Mouse (Mus musculus): ENCODE measurements at regions not wholly inside any gene's neighbourhood (a gene's known extent, or its start where the extent isn't known, plus 50 kb on each side); places are given as distances from the start of the nearest gene placed in this dataset.

GRCm38 (mm10) chr9:61042063-61042462, 247.7 kb downstream of the Uaca start:
- no peak overlapping the region for H3K27ac ChIP-seq (ENCODE audit: low read length)
- no peaks in the 10 kb centered on the region for H3K27me3 ChIP-seq (ENCODE audit: control insufficient read depth, insufficient read depth, low read length)
- no peak overlapping the region for H3K9ac ChIP-seq (replicated peaks; ENCODE audit: low read depth, low read length)
- ATAC-seq (ENCODE audit: insufficient number of reproducible peaks, insufficient read depth, low FRiP score, low read depth) = no peak
- no peaks in the 10 kb centered on the region for H3K9me3 ChIP-seq (ENCODE audit: control insufficient read depth, low read depth, low read length)
- no peak overlapping the region for H3K4me3 ChIP-seq (ENCODE audit: low read depth, low read length)
- H3K4me2 ChIP-seq (replicated peaks; ENCODE audit: low read depth, low read length) = no peak overlapping the region
- no peaks in the 10 kb centered on the region for H3K36me3 ChIP-seq (ENCODE audit: control insufficient read depth, insufficient read depth, low read length)
- WGBS = 52% methylated on average over 2 of the region's 2 CpGs
- H3K4me1 ChIP-seq (ENCODE audit: control insufficient read depth, insufficient read depth, low read length) = peaks cover 2% of the 10 kb centered on the region; the same call in 1 of the 2 replicates

- H3K36me3 ChIP-seq (ENCODE audit: control insufficient read depth, insufficient read depth, low read length) = no peaks in the 10 kb centered on the region
- no peak overlapping the region for H3K9ac ChIP-seq (replicated peaks; ENCODE audit: low read depth, low read length)
- no peaks in the 10 kb centered on the region for H3K27me3 ChIP-seq (ENCODE audit: control insufficient read depth, insufficient read depth, low read length)
- H3K4me3 ChIP-seq (ENCODE audit: low read depth, low read length) = no peak overlapping the region
- no peak overlapping the region for H3K27ac ChIP-seq (ENCODE audit: low read length)
- no peaks in the 10 kb centered on the region for H3K4me1 ChIP-seq (ENCODE audit: control insufficient read depth, insufficient read depth, low read length)
- H3K4me2 ChIP-seq (replicated peaks; ENCODE audit: low read depth, low read length) = no peak overlapping the region
- H3K9me3 ChIP-seq (ENCODE audit: control insufficient read depth, low read depth, low read length) = no peaks in the 10 kb centered on the region
- no peak for ATAC-seq (ENCODE audit: insufficient number of reproducible peaks, insufficient read depth, low FRiP score, low read depth)
- 80% methylated on average over 14 of the region's 14 CpGs for WGBS
These were observed 250.6 kb downstream of the Uaca start for GRCm38 (mm10) chr9:61044983-61045382.

GRCm38 (mm10) chr9:61046517-61046916, 252.2 kb downstream of the Uaca start:
- no peak for ATAC-seq (ENCODE audit: insufficient number of reproducible peaks, insufficient read depth, low FRiP score, low read depth)
- H3K36me3 ChIP-seq (ENCODE audit: control insufficient read depth, insufficient read depth, low read length) = no peaks in the 10 kb centered on the region
- H3K4me2 ChIP-seq (replicated peaks; ENCODE audit: low read depth, low read length) = no peak overlapping the region
- H3K4me1 ChIP-seq (ENCODE audit: control insufficient read depth, insufficient read depth, low read length) = no peaks in the 10 kb centered on the region
- no peaks in the 10 kb centered on the region for H3K27me3 ChIP-seq (ENCODE audit: control insufficient read depth, insufficient read depth, low read length)
- 23% methylated on average over 7 of the region's 7 CpGs for WGBS
- no peaks in the 10 kb centered on the region for H3K9me3 ChIP-seq (ENCODE audit: control insufficient read depth, low read depth, low read length)
- no peak overlapping the region for H3K9ac ChIP-seq (replicated peaks; ENCODE audit: low read depth, low read length)
- no peak overlapping the region for H3K4me3 ChIP-seq (ENCODE audit: low read depth, low read length)
- no peak overlapping the region for H3K27ac ChIP-seq (ENCODE audit: low read length)

- no peak for ATAC-seq (ENCODE audit: insufficient number of reproducible peaks, insufficient read depth, low FRiP score, low read depth)
- H3K4me3 ChIP-seq (ENCODE audit: low read depth, low read length) = no peak overlapping the region
- no peak overlapping the region for H3K9ac ChIP-seq (replicated peaks; ENCODE audit: low read depth, low read length)
- 75% methylated on average over 11 of the region's 11 CpGs for WGBS
- no peaks in the 10 kb centered on the region for H3K27me3 ChIP-seq (ENCODE audit: control insufficient read depth, insufficient read depth, low read length)
- H3K4me1 ChIP-seq (ENCODE audit: control insufficient read depth, insufficient read depth, low read length) = no peaks in the 10 kb centered on the region
- H3K9me3 ChIP-seq (ENCODE audit: control insufficient read depth, low read depth, low read length) = no peaks in the 10 kb centered on the region
- no peak overlapping the region for H3K27ac ChIP-seq (ENCODE audit: low read length)
- no peak overlapping the region for H3K4me2 ChIP-seq (replicated peaks; ENCODE audit: low read depth, low read length)
- no peaks in the 10 kb centered on the region for H3K36me3 ChIP-seq (ENCODE audit: control insufficient read depth, insufficient read depth, low read length)
These were observed 252.9 kb downstream of the Uaca start for GRCm38 (mm10) chr9:61047289-61047688.

- no peaks in the 10 kb centered on the region for H3K4me1 ChIP-seq (ENCODE audit: control insufficient read depth, insufficient read depth, low read length)
- no peak overlapping the region for H3K27ac ChIP-seq (ENCODE audit: low read length)
- H3K36me3 ChIP-seq (ENCODE audit: control insufficient read depth, insufficient read depth, low read length) = no peaks in the 10 kb centered on the region
- H3K4me3 ChIP-seq (ENCODE audit: low read depth, low read length) = no peak overlapping the region
- H3K9me3 ChIP-seq (ENCODE audit: control insufficient read depth, low read depth, low read length) = no peaks in the 10 kb centered on the region
- H3K27me3 ChIP-seq (ENCODE audit: control insufficient read depth, insufficient read depth, low read length) = no peaks in the 10 kb centered on the region
- no peak overlapping the region for H3K9ac ChIP-seq (replicated peaks; ENCODE audit: low read depth, low read length)
- no peak overlapping the region for H3K4me2 ChIP-seq (replicated peaks; ENCODE audit: low read depth, low read length)
- WGBS = 72% methylated on average over 15 of the region's 15 CpGs
- ATAC-seq (ENCODE audit: insufficient number of reproducible peaks, insufficient read depth, low FRiP score, low read depth) = no peak
These were observed 254.2 kb downstream of the Uaca start for GRCm38 (mm10) chr9:61048576-61048975.

- no peak for ATAC-seq (ENCODE audit: insufficient number of reproducible peaks, insufficient read depth, low FRiP score, low read depth)
- no peak overlapping the region for H3K4me3 ChIP-seq (ENCODE audit: low read depth, low read length)
These were observed 258.3 kb downstream of the Uaca start for GRCm38 (mm10) chr9:61052621-61053020.

GRCm38 (mm10) chr9:61054427-61054826, 260.1 kb downstream of the Uaca start:
- no peak overlapping the region for H3K4me3 ChIP-seq (ENCODE audit: low read depth, low read length)
- H3K36me3 ChIP-seq (ENCODE audit: control insufficient read depth, insufficient read depth, low read length) = no peaks in the 10 kb centered on the region
- no peaks in the 10 kb centered on the region for H3K27me3 ChIP-seq (ENCODE audit: control insufficient read depth, insufficient read depth, low read length)
- H3K4me1 ChIP-seq (ENCODE audit: control insufficient read depth, insufficient read depth, low read length) = peaks cover 22% of the 10 kb centered on the region
- no peaks in the 10 kb centered on the region for H3K9me3 ChIP-seq (ENCODE audit: control insufficient read depth, low read depth, low read length)
- peak; percentile 83 for ATAC-seq (ENCODE audit: insufficient number of reproducible peaks, insufficient read depth, low FRiP score, low read depth)
- 11% methylated on average over 3 of the region's 3 CpGs for WGBS
- no peak overlapping the region for H3K9ac ChIP-seq (replicated peaks; ENCODE audit: low read depth, low read length)
- no peak overlapping the region for H3K4me2 ChIP-seq (replicated peaks; ENCODE audit: low read depth, low read length)
- H3K27ac ChIP-seq (ENCODE audit: low read length) = no peak overlapping the region

More at GRCm38 (mm10) chr9:61052621-61053020, 258.3 kb downstream of the Uaca start:
- H3K4me2 ChIP-seq (replicated peaks; ENCODE audit: low read depth, low read length) = no peak overlapping the region
- H3K36me3 ChIP-seq (ENCODE audit: control insufficient read depth, insufficient read depth, low read length) = no peaks in the 10 kb centered on the region
- no peak overlapping the region for H3K27ac ChIP-seq (ENCODE audit: low read length)
- H3K9me3 ChIP-seq (ENCODE audit: control insufficient read depth, low read depth, low read length) = no peaks in the 10 kb centered on the region
- WGBS = 91% methylated on average over 12 of the region's 12 CpGs
- peaks cover 22% of the 10 kb centered on the region for H3K4me1 ChIP-seq (ENCODE audit: control insufficient read depth, insufficient read depth, low read length)
- H3K9ac ChIP-seq (replicated peaks; ENCODE audit: low read depth, low read length) = no peak overlapping the region
- H3K27me3 ChIP-seq (ENCODE audit: control insufficient read depth, insufficient read depth, low read length) = no peaks in the 10 kb centered on the region

- no peaks in the 10 kb centered on the region for H3K27me3 ChIP-seq (ENCODE audit: control insufficient read depth, insufficient read depth, low read length)
- peaks cover 22% of the 10 kb centered on the region for H3K4me1 ChIP-seq (ENCODE audit: control insufficient read depth, insufficient read depth, low read length)
- no peak overlapping the region for H3K4me2 ChIP-seq (replicated peaks; ENCODE audit: low read depth, low read length)
- no peaks in the 10 kb centered on the region for H3K36me3 ChIP-seq (ENCODE audit: control insufficient read depth, insufficient read depth, low read length)
- 62% methylated on average over 3 of the region's 3 CpGs for WGBS
- H3K4me3 ChIP-seq (ENCODE audit: low read depth, low read length) = no peak overlapping the region
- H3K9ac ChIP-seq (replicated peaks; ENCODE audit: low read depth, low read length) = no peak overlapping the region
- peaks cover 3% of the 10 kb centered on the region; the same call in 1 of the 2 replicates for H3K9me3 ChIP-seq (ENCODE audit: control insufficient read depth, low read depth, low read length)
- no peak overlapping the region for H3K27ac ChIP-seq (ENCODE audit: low read length)
- no peak for ATAC-seq (ENCODE audit: insufficient number of reproducible peaks, insufficient read depth, low FRiP score, low read depth)
These were observed 261.1 kb downstream of the Uaca start for GRCm38 (mm10) chr9:61055392-61055791.

GRCm38 (mm10) chr9:61055928-61056730, 261.8 kb downstream of the Uaca start:
- Histone ChIP-seq H3K27ac (ENCODE audit: low read length) (no peak overlapping the region), H3K9ac (replicated peaks; ENCODE audit: low read depth, low read length) (no peak overlapping the region), H3K4me1 (ENCODE audit: control insufficient read depth, insufficient read depth, low read length) (peaks cover 27% of the 10 kb centered on the region), H3K36me3 (ENCODE audit: control insufficient read depth, insufficient read depth, low read length) (no peaks in the 10 kb centered on the region), H3K9me3 (ENCODE audit: control insufficient read depth, low read depth, low read length) (peaks cover 3% of the 10 kb centered on the region; the same call in 1 of the 2 replicates), H3K27me3 (ENCODE audit: control insufficient read depth, insufficient read depth, low read length) (no peaks in the 10 kb centered on the region), H3K4me2 (replicated peaks; ENCODE audit: low read depth, low read length) (no peak overlapping the region), H3K4me3 (ENCODE audit: low read depth, low read length) (no peak overlapping the region)
- WGBS = 89% methylated on average over 15 of the region's 15 CpGs
- ATAC-seq (ENCODE audit: insufficient number of reproducible peaks, insufficient read depth, low FRiP score, low read depth) = no peak
